Mouse (Mus musculus) heart, postnatal 0 days (tissue): Measurements from ENCODE around the gene Jun. TPM values are rescaled to one million over a fixed set of nuclear protein-coding genes. Genes with fewer than 3 reads are reported as not detected.
A peak's percentile ranks its signal among the peaks of the same experiment; 100 is the strongest.

Experiments used
- ATAC-seq: fragments of 200-750 bp; cut with Nextera tagmentation; 2 replicates; pipeline ENCODE4 v1.8.0; 2017; ENCODE audit warnings: low read depth, moderate number of reproducible peaks, moderate library complexity; ENCODE audit not compliant: insufficient read depth
- DNase-seq: peaks from one replicate; pipeline ENCODE4 v3.0.0-alpha.2; 2016; ENCODE audit warnings: low spot score
- H3K27ac ChIP-seq: fragments of 300-500 bp; sonication (generic); 2 replicates; pipeline ENCODE4 v1.5.1; 2014; ENCODE audit warnings: low read depth, mild to moderate bottlenecking
- H3K27me3 ChIP-seq: fragments of 300-500 bp; sonication (generic); 2 replicates; pipeline ENCODE4 v1.6.1; 2014; ENCODE audit warnings: low read length, mixed read lengths; ENCODE audit not compliant: control insufficient read depth, insufficient read depth
- H3K36me3 ChIP-seq: fragments of 300-500 bp; sonication (generic); replicated peaks from 2 replicates; pipeline ENCODE4 v1.6.1; 2014; ENCODE audit warnings: low read length, mixed read lengths; ENCODE audit not compliant: control insufficient read depth, insufficient read depth
- H3K4me1 ChIP-seq: fragments of 300-500 bp; sonication (generic); 2 replicates; pipeline ENCODE4 v1.6.1; 2014; ENCODE audit warnings: antibody characterized with exemption; ENCODE audit not compliant: control insufficient read depth, insufficient read depth
- H3K4me2 ChIP-seq: fragments of 300-500 bp; sonication (generic); 2 replicates; pipeline ENCODE4 v1.6.1; 2014; ENCODE audit warnings: low read depth, mild to moderate bottlenecking, low read length, moderate library complexity
- H3K4me3 ChIP-seq: fragments of 300-500 bp; sonication (generic); 2 replicates; pipeline ENCODE4 v1.5.1; 2014; ENCODE audit warnings: low read depth, low read length
- H3K9ac ChIP-seq: fragments of 300-500 bp; sonication (generic); replicated peaks from 2 replicates; pipeline ENCODE4 v1.6.1; 2014; ENCODE audit warnings: low read depth, low read length, mixed read lengths
- H3K9me3 ChIP-seq: fragments of 300-500 bp; sonication (generic); replicated peaks from 2 replicates; pipeline ENCODE4 v1.6.1; 2016; ENCODE audit warnings: low read length; ENCODE audit not compliant: control insufficient read depth
- CTCF ChIP-seq: IDR thresholded peaks from 2 replicates; pipeline ENCODE4 v1.5.1; 2016; ENCODE audit warnings: antibody characterized with exemption, control low read depth, low read depth
- EP300 ChIP-seq: IDR thresholded peaks from 2 replicates; pipeline ENCODE4 v1.6.1; 2016; ENCODE audit warnings: antibody characterized with exemption, low read depth
- WGBS: fragments of 180-500 bp; shearing (Covaris S2); extraction: QIAGEN DNeasy Blood & Tissue Kit; methylation state at CpG from one replicate; pipeline ENCODE4 v1.1.7; 2014; 5-methylcytosine and 5-hydroxymethylcytosine counted together
- polyA plus RNA-seq: library from polyadenylated mRNA; unstranded; fragments of >200 nt; fragmentation: Nextera tagmentation; extraction: Ambion mirVana; gene quantifications from 2 replicates; pipeline ENCODE4 v1.2.1, GENCODE M21; 2015
- total RNA-seq: library from RNA; depleted of rRNA; stranded (reverse); fragments of >200 nt; gene quantifications from 2 replicates; pipeline ENCODE4 v1.2.3, GENCODE M21; 2014; ENCODE audit warnings: low replicate concordance

Jun gene
- total and polyA plus RNA-seq, 2 experiments from 2014 or later: 74.1 to 111 TPM

GRCm38 (mm10) chr4:95097942-95098721, 46.1 kb upstream of the Jun start:
- peaks cover 8% of the 10 kb centered on the region for H3K4me1 ChIP-seq
- no peak overlapping the region for H3K9ac ChIP-seq
- DNase-seq (no peak), ATAC-seq (no peak)
- 77% methylated on average over 10 of the region's 10 CpGs for WGBS
- no peak overlapping the region for H3K27ac ChIP-seq
- TF ChIP-seq EP300 (no peak), CTCF (no peak)
- no peaks in the 10 kb centered on the region for H3K9me3 ChIP-seq
- H3K36me3 ChIP-seq: no peaks in the 10 kb centered on the region
- H3K4me3 ChIP-seq: no peak overlapping the region
- no peak overlapping the region for H3K4me2 ChIP-seq
- no peaks in the 10 kb centered on the region for H3K27me3 ChIP-seq

GRCm38 (mm10) chr4:95096731-95097130, 44.7 kb upstream of the Jun start:
- Histone ChIP-seq H3K27ac (no peak overlapping the region), H3K4me2 (no peak overlapping the region), H3K4me1 (peaks cover 8% of the 10 kb centered on the region), H3K9ac (no peak overlapping the region), H3K36me3 (no peaks in the 10 kb centered on the region), H3K9me3 (no peaks in the 10 kb centered on the region), H3K27me3 (no peaks in the 10 kb centered on the region), H3K4me3 (no peak overlapping the region)
- no peak for DNase-seq
- no peak for ATAC-seq
- TF ChIP-seq CTCF: no peak
- 59% methylated on average over 2 of the region's 2 CpGs for WGBS

DNA sequence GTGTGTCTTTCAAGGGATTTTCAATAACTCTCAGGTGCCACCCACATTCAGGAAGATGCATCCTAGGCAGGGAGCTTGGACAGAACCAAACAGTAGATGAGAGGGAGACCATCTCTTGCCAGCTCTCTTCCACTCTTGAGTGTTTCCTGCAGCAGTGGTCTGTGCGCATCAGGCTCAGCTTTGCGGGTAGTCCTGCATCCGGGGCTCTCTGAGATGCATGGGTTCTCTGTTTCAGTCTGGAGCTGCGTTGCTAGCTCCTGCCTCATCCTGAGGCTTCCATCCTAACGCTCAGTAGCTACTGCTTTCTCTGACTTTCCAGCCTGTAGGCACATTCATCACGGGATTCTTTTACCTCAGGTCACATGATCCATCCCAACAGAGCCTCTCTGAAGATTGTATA, 43.9 kb upstream of the Jun start:
- Histone ChIP-seq H3K4me1 (peaks cover 8% of the 10 kb centered on the region), H3K27ac (no peak overlapping the region), H3K9me3 (no peaks in the 10 kb centered on the region), H3K27me3 (no peaks in the 10 kb centered on the region), H3K4me2 (no peak overlapping the region), H3K36me3 (no peaks in the 10 kb centered on the region), H3K9ac (no peak overlapping the region), H3K4me3 (no peak overlapping the region)
- ATAC-seq: no peak
- 84% methylated on average over 6 of the region's 6 CpGs for WGBS
- DNase-seq: no peak
- TF ChIP-seq EP300: no peak
- TF ChIP-seq CTCF: no peak

DNA sequence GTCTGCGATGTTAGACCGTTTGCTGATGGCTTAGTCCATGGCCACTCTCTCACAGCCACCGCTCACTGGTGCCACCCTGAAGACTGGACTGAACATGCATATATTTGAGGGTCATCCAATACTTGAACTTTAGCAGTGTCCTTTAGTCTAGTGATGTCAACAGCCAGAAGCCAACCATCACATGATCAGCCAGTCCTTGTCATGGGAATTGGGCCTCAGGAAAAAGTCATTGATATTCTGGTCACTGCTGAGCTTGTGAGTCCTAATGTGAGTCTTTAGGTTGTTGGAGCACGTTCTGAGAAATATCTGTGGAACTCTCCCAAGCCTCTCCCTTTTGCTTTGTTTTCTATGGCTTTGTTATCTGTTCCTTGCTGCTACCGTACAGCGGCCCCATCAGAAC, 43.3 kb upstream of the Jun start:
- Histone ChIP-seq H3K9ac (no peak overlapping the region), H3K4me2 (no peak overlapping the region), H3K27ac (0 out of 2 replicates have a peak overlapping the region, but pooled peaks have one; percentile 71), H3K27me3 (no peaks in the 10 kb centered on the region), H3K4me3 (no peak overlapping the region), H3K9me3 (no peaks in the 10 kb centered on the region), H3K4me1 (peaks cover 8% of the 10 kb centered on the region), H3K36me3 (no peaks in the 10 kb centered on the region)
- DNase-seq (no peak), ATAC-seq (no peak)
- WGBS: 86% methylated on average over 6 of the region's 6 CpGs
- no peak for TF ChIP-seq CTCF
- no peak for TF ChIP-seq EP300

DNA sequence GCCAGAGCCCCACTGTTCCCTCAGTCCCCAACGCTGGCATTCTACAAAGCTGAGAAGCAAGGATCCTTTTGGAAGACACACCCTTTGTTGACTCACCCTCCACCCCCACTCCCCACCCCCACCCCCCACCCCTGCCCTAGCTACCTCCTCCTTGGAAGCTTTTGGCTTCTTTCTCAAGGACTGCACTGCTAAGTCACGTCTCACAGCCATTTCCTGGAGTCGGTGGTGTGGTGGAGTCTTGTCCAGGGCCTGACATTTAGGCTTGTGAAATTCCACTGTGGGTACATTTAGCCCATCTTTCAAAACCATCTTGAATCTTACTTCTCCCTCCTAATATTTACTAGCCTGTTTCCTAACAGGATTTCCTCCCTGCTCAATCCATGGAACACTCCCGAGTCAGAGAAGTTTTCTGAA, 42.7 kb upstream of the Jun start:
- ATAC-seq (peak; percentile 47), DNase-seq (no peak)
- 50% methylated on average over 4 of the region's 4 CpGs for WGBS
- H3K4me1 ChIP-seq: peaks cover 8% of the 10 kb centered on the region
- no peak overlapping the region for H3K4me3 ChIP-seq
- no peak overlapping the region for H3K9ac ChIP-seq
- TF ChIP-seq EP300 (no peak), CTCF (no peak)
- H3K27me3 ChIP-seq: no peaks in the 10 kb centered on the region
- no peaks in the 10 kb centered on the region for H3K36me3 ChIP-seq
- H3K27ac ChIP-seq: peak overlapping the region; percentile 71
- H3K9me3 ChIP-seq: no peaks in the 10 kb centered on the region
- no peak overlapping the region for H3K4me2 ChIP-seq

- no peaks in the 10 kb centered on the region for H3K27me3 ChIP-seq
- TF ChIP-seq EP300: 0 out of 2 replicates have a peak, but pooled peaks have one; percentile 28
- no peak for TF ChIP-seq CTCF
- H3K4me2 ChIP-seq: no peak overlapping the region
- H3K9me3 ChIP-seq: no peaks in the 10 kb centered on the region
- H3K27ac ChIP-seq: peak overlapping the region; percentile 47; the same call in 1 of the 2 replicates
- peaks cover 4% of the 10 kb centered on the region; the same call in 1 of the 2 replicates for H3K4me1 ChIP-seq
- ATAC-seq: 0 out of 2 replicates have a peak, but pooled peaks have one; percentile 17
- H3K4me3 ChIP-seq: no peak overlapping the region
- no peak overlapping the region for H3K9ac ChIP-seq
- whole genome bisulfite sequencing: 51% methylated on average over 6 of the region's 6 CpGs
- DNase-seq: no peak
- H3K36me3 ChIP-seq: no peaks in the 10 kb centered on the region
These were observed 41.6 kb upstream of the Jun start for GRCm38 (mm10) chr4:95093615-95094014.
